Mouse (Mus musculus) c-Kit-positive CD71-positive TER-119-negative erythroid progenitor cells, embryonic 14.5 days (primary cell): ENCODE data around the gene Siah3.
A peak's percentile ranks its signal among the peaks of the same experiment; 100 is the strongest.

ENCODE experiments used
- DNase-seq: peaks from one replicate; pipeline ENCODE4 v3.0.0-alpha.2; 2013; ENCODE audit warnings: low read depth

Gene Siah3

DNA sequence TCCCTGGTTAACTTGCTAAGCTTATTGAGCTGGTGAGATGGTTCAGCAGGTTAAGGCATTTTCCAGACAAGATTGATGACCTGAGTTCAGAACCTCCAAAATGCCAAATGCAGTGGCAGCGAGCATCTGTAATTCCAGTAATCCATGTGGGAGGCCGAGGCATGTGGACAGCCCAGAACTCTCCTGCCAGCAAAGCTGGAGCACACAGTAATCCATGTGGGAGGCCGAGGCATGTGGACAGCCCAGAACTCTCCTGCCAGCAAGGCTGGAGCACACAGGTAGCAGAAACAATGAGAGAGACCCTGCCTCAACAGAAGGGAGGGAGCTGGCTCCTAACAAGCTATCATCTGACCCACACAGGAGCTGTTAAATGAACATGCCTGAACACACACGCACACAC, 13.2 kb downstream of the Siah3 start:
- no peak for DNase-seq

DNA sequence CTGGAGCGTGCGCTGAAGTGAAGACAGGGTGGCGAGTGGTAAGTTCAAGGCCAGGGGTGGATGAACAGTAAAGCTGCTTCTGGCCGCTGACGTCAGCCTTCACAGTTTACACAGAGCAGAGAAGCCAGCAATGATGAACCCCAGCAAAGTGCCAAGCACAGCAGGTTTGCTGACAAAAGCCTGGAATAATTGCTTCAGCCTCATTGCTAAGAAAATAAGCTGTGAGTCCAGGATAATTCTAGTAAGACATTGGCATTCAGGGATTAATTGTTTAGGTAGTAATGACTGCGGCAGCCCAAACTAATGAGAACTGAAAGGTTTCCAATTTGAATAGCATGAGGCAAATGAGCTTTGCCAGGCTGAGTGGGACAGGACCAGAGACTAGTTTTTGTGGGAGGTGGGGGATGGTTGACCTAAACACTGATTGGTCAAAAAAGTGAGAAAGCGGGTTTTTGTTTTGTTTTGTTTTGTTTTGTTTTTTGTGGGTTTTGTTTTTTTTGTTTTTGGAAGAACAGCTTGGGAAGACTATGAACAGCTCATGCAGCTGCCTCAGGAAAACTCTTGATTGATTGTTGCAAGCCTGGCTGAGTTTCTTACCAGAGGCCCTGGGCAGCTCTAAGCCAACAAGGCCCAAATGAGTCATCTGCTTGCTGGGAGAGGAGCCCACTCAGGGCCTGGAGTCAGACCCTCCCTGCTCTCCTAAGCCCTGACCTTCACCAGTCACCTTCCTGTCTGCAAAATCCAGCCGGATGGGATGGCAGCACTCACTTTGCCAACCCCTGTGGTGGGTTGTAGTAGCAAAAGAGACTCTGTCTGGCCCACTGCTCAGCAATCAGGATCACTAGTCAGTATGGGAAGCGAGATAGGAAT, 17.5 kb downstream of the Siah3 start:
- DNase-seq: no peak

DNA sequence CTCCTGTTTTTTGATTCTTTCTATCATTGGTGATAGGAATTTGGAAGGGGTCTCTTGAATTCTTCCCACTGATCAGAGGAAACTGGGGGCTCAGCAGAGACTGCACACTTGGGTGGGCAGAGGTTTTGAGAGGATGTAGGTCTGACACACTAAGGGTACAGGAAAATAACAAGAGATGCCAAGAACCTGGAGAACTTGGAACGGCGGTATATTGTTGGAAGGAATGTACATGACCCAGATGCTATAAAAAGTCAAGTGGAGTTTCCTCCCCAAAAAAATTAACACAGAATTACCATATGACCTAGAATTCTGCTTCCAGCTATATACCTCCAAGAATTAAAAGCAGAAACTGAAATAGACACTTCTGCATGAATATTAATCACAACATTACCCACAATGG, 20.1 kb downstream of the Siah3 start:
- no peak for DNase-seq

DNA sequence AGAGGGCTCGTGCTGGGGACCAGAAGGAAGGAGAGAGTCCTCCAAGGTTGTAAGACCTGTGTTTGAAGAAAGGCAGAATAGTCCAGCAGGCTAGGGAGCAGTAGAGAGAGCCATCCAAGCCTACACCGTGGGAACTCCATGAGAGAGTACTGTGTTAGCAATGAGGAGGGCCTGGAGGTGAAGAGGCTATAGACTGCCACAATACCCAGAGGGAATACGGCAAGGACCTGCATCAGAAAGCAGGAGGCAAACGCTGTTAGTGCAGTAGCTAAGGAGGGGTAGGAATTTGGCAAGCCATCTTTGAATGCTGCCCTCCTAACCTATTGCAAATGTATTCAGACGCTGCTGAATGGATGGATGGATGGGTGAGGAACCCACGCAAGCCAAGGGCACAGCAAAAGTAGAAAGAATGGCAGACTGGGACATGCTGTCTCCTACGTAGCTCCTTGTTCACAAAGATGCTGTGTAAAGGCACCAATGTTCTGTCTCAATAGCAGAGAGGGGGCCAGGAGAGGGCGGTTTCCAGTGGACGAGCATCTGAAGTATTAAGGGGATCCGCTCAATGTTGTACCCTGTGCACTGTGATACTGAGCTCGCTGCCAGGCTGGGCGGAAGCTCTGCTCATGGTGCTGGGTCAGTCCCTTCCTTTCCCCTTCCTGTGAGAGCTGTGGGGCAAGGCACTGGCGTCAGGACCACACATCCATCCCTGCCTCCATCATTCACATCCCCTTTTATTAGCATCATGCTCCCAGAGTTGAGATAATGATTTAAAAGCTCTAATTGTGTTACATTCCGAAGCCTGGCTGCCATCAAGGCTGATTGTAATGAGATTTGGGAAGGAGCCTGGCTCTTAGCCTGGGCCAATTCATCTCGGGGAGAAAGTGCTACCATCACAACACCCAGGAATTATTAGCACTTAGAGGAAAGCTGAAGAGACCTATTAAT, 26.7 kb downstream of the Siah3 start:
- no peak for DNase-seq

DNA sequence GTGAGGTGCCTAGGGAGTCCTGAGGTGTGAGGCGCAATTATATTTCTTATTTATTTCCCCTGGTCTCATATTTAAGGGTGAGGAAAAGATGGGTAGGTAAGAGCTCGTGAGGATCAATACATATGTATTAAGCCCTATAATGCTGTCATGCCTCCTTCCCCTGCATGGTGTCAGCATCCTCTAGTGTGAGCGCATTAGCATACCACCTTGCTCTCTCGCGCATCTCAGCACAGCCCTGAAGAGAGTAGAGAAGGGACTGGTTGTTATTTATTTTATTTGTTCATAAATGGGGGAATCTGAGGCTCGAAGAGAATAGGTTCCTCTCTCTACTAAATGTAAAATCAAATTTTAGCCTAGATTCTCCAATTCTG, 27.4 kb downstream of the Siah3 start:
- no peak for DNase-seq

DNA sequence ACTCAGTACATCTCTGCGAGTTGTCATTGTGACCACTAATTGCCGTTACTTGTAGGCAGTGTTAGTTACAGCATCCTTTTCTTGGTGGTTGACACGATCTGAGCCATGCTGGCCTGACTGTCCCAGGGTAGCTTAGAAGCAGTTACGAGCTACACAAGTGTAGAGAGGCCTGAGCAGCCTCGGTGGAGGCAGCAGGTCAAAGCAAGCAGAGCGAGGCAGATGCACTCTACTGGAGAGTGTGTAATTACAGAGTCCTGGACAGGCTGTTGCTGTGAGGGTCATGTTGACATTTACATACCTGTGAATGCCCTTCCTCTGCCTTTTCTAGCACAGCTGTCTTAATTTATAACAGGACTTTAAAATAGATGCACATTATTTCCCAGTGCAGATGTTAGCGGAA, 32.1 kb downstream of the Siah3 start:
- DNase-seq: no peak

DNA sequence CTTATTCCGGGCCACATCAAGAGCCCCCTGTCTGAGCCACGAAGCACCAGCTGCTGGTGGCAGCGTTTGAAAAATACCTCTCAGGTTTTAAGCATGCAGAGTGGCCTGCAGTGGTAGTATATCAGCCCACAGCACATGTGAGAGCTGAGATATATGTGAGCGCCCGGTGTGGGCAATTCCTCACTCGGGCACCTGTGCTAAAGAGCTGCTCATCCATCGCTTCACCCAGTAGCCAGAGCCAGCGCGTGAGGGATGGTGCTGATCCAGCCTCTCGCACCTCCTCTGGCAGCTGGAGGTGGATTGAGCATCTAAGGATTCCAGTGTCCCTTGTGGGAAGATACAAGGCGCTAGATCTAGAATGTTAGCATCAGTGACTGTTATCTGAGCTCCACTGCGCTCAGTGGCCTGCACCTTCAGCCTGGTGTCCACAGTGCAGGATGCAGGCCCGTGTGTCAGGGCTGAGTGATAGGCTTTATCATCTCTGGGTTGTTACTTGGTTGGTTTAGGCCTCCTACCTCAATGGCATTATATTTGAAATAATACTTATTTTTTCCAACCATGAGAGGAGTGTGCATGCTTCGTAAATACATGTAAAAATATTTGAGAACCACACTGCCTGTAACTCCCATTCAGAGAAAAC, 37.9 kb downstream of the Siah3 start:
- no peak for DNase-seq

DNA sequence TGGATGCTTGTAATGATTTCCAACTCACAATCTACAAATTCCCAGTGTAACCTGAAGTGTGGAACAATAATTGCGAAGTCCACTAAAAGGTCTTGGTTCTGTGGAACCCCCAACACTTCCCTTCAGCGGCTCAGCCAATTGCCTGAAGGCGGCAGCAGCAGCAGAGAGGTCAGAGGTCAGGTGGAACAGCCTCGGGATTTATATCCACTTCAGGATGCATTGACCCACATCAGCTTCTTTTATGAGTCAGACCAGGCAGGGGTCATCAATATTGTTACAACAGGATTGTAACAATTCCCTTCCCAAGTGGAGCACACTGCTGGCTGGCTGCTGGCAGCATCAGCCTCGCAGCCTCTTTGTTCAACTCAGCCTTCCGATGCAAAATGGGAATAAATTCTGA, 39.1 kb downstream of the Siah3 start:
- DNase-seq: no peak

DNA sequence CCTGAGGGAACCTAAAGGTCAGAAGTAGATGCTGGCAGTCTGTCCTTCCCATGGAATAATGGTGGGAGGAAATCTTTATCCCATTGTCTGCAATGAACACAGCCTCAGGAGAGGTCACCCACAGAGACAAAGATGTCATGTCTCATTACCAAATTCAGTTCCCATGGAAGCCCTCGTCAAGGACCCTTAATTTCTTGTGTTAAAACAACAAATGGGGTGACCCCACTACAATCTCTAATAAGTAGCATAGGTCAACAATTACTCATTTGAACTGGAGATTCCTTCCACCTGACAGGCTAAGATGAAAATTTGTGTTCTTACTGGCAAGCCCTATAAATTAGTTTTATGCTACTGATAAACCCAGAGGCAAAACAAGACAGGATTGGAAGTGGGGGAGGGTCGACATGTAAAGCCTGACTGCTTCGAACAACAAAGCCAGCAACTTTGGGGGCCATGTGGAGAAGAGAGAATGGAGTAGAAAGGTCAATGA, 45.8 kb downstream of the Siah3 start:
- DNase-seq: no peak

DNA sequence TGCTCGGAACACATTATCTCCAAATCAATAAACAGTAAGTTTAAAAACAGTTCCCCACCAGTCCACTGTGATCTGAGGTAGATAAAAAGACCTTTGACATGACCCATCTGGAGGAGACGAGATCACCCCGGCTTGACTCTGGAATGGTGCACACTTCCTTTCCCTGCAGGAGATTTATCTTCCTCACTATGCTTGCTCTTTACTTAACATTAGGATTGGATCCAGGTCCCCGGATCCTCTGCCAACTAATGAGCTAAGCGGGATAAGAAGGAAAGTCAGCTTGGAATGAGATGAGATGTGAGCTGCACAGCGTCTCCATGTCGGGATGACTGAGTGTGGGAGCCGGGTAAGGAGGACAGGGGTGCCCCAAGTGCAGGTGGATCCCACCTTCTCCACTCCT, 46.7 kb downstream of the Siah3 start:
- no peak for DNase-seq

DNA sequence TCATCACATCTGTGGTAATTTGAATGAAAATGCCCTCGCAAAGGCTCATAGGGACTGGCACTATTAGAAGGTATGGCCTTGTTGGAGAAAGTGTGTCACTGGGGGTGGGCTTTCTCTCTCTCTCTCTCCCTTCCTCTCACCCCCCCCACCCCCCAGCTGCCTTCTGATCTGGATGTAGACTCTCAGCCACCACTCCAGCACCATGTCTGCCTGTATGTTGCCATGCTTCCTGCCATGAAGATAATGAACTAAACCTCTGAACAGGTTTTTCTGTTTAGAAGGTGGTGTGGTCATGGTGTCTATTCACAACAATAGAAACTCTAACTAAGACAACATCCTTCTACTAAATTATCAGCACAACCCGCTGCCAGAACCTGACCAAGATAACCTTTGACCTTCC, 48.5 kb downstream of the Siah3 start:
- no peak for DNase-seq

DNA sequence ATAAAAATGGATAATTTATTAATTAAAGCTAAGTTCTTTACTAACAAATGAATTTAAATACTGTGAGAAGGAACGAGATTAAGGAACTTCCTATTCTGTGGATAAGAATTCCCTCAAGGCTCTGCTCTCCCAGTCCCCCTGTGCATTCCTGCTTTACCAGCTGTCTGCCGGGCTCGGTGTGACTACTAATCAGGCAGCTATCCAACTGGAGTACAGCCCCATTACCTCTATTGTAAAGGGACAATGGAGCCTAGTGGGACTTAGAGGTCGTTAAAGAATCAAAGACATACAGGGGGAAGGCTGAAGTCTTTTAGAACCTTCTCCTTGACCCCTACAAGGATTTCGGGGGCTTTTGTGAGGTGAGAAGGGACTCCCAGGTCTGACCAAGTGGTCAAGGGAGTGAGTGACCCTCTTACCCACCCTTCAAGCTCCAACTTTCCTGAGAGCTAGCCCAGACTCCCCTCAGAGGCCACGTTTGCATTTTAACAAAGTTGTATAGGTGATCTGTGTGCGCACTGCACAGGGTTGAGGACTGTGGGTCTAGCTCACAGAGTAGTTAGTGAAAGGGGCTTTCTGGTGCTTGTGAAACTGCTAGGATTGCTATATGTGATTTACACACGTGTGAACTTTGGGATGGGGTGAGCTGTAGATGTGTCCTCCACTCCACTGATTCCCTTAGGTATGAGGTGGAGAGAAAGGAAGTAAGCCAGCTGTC, 49.5 kb downstream of the Siah3 start:
- DNase-seq: no peak

DNA sequence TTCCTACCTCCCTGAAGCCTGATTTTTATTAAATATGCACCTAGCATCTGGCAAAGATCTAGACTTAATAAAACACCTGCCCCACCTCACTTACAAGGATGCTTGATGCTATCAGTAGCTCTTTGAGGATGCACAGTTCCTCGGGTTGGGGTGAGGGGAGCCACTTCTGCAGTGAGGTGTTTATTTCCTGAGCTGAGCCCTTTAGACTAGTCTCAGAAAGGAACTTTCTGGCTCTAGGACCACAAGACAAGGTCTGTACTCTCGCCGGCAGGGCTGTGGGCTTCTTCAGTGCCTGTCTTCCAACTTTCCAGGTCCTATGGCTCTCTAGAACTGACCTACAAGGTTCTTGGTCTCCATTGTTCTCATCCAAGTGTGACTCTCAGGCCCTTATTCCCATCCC, 50.5 kb downstream of the Siah3 start:
- no peak for DNase-seq

DNA sequence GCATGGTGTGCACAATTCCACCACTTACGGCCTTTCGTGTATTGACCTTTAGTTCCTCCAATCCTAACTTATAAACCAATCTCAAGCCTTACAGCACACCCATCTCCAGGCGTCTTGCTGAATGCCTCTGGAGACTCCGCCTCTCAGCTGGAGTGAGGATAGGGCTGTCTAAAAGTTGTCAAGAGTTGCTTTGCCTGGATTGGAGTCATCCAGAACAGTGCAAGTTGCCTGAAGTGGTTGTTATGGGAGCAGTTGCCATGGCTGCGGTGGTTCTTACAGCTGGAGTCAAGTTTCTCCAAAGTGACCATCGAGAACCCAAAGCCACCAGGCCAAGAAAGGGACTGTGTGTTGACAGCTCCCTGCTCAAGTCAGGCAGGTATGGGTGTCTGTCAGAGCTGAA, 54.3 kb downstream of the Siah3 start:
- no peak for DNase-seq

DNA sequence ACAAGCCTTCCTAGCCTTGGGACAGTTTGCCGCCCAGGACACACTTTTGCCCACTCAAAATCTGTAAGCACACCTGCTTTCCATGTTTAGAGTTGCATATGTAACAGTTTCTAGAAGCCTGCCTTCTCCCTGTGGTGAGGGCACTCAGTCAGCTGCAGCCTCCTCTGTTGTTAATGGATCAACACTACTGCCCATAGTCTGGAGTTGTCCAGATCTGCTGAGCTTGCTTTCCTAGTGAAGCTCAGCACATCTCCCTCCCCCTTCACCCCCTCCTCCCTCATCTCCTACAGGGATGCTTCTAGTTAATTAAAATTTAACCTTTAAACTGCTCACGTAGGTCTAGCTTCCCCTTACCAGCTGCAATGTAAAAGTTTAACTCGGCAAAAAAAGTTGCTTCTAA, 57.2 kb downstream of the Siah3 start:
- no peak for DNase-seq

DNA sequence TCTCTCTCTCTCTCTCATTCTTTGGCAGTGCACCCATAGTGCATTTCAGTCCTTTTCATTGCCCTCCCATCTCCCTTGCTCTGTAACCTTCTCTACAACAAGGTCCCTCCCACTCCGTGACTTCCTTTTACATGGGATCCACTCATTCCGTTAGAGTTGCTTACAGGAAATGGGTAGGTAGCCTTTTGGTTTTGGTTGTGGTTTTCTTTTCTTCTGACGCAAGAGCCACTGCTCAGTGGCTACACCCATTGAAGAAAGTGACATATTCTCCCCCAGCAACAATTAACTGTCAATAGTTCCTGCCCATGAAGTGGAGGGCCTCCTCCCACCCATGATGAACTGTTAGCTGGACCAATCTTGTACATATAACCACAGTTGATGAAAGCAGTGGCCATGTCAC, 60.4 kb downstream of the Siah3 start:
- no peak for DNase-seq

DNA sequence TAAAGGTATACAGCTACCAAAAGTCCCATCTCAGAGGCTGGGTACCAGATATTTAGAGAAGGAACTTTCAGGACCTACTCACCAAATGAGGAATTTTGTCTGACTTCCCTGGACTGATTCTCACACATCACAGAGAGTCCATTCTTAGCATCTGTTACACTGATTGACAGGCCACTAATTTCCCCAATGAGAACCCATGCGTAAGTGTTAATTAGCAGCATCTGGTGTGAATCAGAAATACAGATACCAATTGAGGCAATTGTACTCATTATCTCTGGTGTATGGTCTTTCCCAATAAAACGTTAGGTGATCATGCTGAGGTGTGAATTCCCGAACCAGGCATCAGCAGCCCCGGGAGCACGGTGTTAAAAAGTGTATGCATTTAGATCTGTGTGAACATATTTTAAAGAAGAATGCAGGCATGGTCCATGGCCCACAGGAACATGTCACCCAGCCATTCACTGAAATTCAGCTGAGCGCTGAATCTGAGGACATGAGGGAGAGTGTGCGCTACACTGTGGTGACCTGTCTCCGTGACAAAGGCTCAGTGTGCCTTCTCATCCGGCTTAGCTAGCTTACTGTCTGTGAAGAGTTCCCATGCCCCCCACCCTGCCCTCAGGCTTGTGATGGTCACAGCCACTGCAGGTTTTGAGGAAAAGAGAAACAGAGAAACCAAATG, 61.3 kb downstream of the Siah3 start:
- DNase-seq: no peak

DNA sequence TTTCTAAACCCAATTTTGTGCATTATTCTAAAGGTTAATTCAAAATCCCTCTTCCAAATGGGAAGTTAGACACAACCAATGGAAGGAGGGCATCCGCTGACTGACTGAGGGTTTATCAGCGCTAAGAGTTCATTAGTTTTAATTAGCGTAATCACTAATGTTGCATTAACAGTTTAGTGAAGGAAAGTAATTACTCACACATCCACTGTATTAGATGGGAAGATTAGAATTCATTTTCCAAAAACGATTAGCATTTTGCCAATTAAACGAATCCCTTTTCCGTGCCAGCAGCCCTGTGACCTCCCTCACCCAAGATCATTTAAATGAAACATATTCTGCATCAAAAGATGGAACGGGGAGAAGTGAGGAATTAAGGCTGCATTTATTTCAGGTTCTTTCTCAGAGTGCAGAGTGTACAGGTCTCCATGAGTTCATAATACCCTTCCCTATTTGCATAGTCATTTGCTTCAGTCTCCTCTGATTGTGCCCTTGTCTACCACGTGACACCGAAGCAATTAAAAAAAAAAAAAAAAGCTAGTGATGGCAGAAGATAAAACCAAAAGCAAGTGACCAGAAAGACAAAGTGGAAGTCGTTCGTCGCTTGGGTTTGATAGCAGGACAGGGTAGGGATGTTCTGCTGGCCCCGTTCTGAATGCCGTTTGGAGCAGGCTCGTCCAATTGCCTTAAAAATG, 62.6 kb downstream of the Siah3 start:
- DNase-seq: no peak

DNA sequence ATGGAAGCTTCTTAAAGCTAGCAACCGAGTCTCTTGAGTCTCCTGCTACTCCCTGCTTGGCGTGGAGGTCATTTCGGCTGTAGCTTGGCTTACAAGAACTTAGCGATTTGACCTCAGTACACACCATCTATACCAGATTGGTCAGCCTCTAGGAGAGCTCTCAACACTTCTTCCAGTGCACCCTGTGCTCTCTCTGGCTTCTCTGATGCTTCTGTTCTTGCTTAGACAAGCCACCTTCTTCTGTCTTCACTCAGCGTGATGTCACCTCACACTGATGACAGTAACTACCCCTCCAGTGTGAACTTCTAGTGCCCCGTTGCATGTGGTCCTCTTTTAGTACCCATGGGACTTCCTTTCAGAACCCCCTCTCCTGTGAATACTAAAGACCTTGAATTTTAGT, 63.1 kb downstream of the Siah3 start:
- DNase-seq: no peak

DNA sequence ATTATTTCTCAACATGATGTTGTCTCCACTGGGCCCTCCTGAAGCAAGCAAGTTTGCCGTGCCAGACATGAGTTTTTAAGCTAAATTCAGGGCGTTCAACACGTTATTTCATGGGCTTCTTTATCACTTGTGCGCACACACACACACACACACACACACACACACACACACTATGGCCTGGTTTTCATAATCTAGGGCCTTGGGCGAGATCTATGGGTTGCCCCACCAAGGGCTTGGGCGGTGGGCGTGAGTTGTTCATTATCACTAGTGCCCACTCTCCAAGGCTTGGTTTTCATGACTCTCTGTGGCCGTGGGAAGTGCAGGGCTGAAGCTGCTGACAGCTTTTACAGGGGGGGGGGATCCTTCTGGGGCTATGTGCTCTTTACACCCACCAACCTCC, 63.9 kb downstream of the Siah3 start:
- DNase-seq: no peak

DNA sequence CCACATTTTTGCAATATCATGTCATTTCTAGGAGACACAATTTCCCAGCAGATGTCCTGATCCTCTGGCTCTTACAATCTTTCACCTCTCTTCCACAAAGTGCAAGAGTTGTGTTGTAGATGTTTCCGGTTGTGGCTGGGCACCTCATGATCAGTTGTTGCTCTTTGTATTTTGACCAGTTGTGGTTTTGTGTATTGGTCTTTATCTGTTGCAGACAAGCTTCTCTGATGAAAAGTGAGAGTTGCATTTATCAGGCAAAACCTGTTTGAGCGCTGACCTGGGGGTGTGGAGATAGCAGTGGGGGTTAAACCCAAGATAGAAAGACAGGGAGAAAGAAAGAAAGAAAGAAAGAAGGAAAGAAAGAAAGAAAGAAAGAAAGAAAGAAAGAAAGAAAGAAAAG, 68.9 kb downstream of the Siah3 start:
- peak; percentile 41 for DNase-seq
